Mouse (Mus musculus) CH12.LX (cell line): Measurements from ENCODE around the gene Gemin8.

ENCODE experiments used
- CHD2 ChIP-seq: IDR thresholded peaks from 2 replicates; pipeline ENCODE4 v1.6.1; 2011; ENCODE audit warnings: low read length, improper control_type of control experiment
- CTCF ChIP-seq, 2 experiments: IDR thresholded peaks in 1 of 2; conservative IDR thresholded peaks in 1 of 2; 2 replicates each; pipeline ENCODE4 v1.5.1; 2011 to 2012; ENCODE audit warnings: low read depth in 2 of 2, low read length in 2 of 2, improper control_type of control experiment in 1 of 2, inconsistent platforms in 1 of 2, mild to moderate bottlenecking in 1 of 2, moderate library complexity in 1 of 2
- E2F4 ChIP-seq: IDR thresholded peaks from 2 replicates; pipeline ENCODE4 v1.6.1; 2011; ENCODE audit warnings: low read depth, low read length, improper control_type of control experiment; ENCODE audit not compliant: insufficient replicate concordance
- HCFC1 ChIP-seq: IDR thresholded peaks from 2 replicates; pipeline ENCODE4 v1.6.1; 2012; ENCODE audit warnings: low read depth, mild to moderate bottlenecking, inconsistent platforms, low read length, improper control_type of control experiment
- MAX ChIP-seq: IDR thresholded peaks from 2 replicates; pipeline ENCODE4 v1.6.1; 2011; ENCODE audit warnings: low read length, improper control_type of control experiment
- RCOR1 ChIP-seq: conservative IDR thresholded peaks from 2 replicates; pipeline ENCODE4 v1.6.1; 2012; ENCODE audit warnings: low read depth, mild to moderate bottlenecking, inconsistent platforms, low read length, improper control_type of control experiment
- SMC3 ChIP-seq: IDR thresholded peaks from 2 replicates; pipeline ENCODE4 v1.6.1; 2011; ENCODE audit warnings: low read depth, low read length, improper control_type of control experiment
- USF2 ChIP-seq: conservative IDR thresholded peaks from 2 replicates; pipeline ENCODE4 v1.6.1; 2011; ENCODE audit warnings: low read depth, low read length, improper control_type of control experiment
- ZNF384 ChIP-seq: IDR thresholded peaks from 2 replicates; pipeline ENCODE4 v1.6.1; 2012; ENCODE audit warnings: low read depth, low read length, improper control_type of control experiment, inconsistent platforms

DNA sequence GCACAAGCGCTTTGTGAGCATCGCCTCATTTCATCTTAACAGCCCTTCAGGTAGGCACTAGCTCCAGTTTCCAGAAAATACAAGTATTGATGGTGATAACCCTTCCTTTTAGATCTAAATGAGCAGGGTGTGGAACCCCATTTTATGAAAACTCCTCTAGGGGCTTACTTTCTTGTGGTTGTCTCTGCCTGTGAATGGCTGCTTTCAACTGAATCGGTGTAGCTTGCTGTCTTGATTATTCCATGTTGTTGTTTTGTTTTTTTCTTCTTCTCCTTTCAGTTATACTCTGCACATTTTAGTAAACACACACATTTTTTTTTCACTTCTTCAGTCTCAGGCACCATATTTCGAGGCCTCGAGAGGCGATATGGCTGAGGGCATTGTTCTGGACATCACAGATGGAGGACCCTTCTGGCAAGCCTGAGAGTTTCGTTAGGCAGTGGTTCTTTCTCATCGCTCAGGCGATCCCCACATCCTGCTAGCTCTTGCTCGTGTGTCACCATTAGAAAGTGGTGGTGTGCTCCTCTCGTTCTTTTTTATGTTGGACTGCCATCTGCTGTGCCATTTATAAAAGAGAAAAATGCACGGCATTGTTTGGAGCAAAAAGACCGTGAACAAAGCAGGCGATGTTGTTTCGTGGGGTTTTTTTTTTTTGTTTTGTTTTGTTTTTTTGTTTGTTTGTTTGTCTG is 23.0 kb upstream of the Gemin8 start:
- peak in 1 of 2 experiments; percentile 29; a peak in 2 of 4 replicates for TF ChIP-seq CTCF (conservative IDR thresholded peaks at IDR 0.05 in 1 of 2, IDR thresholded peaks at IDR 0.05 in 1 of 2; ENCODE audit: low read depth in 2 of 2, low read length in 2 of 2)
- no peak for TF ChIP-seq RCOR1
- no peak for TF ChIP-seq HCFC1
- TF ChIP-seq MAX = no peak
- TF ChIP-seq CHD2 = no peak
- TF ChIP-seq USF2 = no peak
- no peak for TF ChIP-seq E2F4
- TF ChIP-seq SMC3 = peak; percentile 15; the same call in 1 of the 2 replicates
- TF ChIP-seq ZNF384 = no peak
